Mouse (Mus musculus): ENCODE measurements around the gene Tbcc.

DNA sequence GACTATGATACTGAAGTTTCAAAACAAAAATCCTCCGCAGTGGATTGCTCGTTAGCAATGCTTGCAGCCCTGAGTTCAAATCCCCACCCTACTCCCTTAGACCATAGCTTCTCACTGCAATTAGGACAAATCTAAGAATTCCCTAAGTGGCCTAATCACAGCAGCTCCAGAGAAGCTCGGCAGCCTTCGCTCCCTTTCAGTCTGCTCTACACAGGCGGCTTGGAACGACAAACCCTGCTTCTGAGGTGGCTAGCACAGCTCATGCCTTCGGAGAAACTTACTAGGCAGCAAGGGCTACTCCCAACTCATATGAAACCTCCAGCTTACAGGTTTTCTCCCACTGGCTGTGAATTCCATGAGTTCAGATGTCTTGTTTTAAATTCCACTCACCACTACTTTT lies 36.4 kb upstream of the Tbcc start:
- no peak for TF ChIP-seq POLR2A (IDR thresholded peaks at IDR 0.05; ENCODE audit: low read depth, low read length)
- TF ChIP-seq CTCF (conservative IDR thresholded peaks at IDR 0.05; ENCODE audit: insufficient read depth, insufficient read length, low read depth, low read length) = no peak
